Mouse (Mus musculus): ENCODE data around the gene Crim1. TPM values are rescaled to one million over a fixed set of nuclear protein-coding genes. Genes with fewer than 3 reads are reported as not detected.
A peak's percentile ranks its signal among the peaks of the same experiment; 100 is the strongest.

The Crim1 gene
- polyA plus RNA-seq, 1 experiment from 2014 or later, result 18.7 TPM

DNA sequence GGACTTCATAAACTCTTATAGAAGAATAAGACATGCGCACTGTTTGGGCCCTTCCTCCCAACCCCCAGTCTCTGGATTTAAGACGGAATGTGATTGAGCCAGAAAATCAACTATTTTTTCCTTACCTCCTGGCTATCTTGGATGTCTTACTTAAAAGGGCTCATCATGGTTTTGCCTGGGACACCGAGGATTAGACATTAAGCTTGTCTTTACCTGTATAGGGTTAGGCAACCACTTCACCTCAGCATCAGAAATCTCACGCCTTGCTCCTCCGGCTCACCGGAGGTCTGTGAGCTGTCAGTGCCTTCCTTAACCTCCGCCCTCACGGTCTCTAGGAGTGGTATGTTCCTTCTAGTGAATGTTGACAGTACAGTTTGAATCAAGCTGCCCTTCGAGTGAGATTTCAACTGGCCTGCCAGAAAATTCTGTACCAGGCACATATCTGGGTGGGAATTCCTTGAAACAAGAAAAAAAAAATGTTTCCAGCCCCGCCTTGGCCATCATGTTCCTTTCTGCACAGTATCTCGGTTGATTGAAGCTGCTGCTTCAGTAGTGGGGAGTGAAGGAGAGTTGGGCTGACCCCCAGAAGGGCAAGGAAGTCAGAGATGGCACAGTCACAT is 121.3 kb downstream of the Crim1 start:
- H3K4me2 ChIP-seq (replicated peaks), result no peak overlapping the region
- WGBS, result 88% methylated on average over 11 of the region's 11 CpGs
- H3K27ac ChIP-seq, result no peak overlapping the region
- H3K36me3 ChIP-seq (replicated peaks; ENCODE audit: control insufficient read depth, insufficient read depth), result peaks cover 3% of the 10 kb centered on the region
- H3K4me1 ChIP-seq (replicated peaks; ENCODE audit: control insufficient read depth, insufficient read depth, low read length), result peaks cover 10% of the 10 kb centered on the region; the same call in 1 of the 2 replicates
- H3K4me3 ChIP-seq (replicated peaks; ENCODE audit: low read length), result no peak overlapping the region
- H3K9me3 ChIP-seq (ENCODE audit: control insufficient read depth, low read length), result no peaks in the 10 kb centered on the region
- H3K9ac ChIP-seq, result no peak overlapping the region
- ATAC-seq (ENCODE audit: low FRiP score), result no peak
- DNase-seq (ENCODE audit: low spot score), result no peak
- no peaks in the 10 kb centered on the region for H3K27me3 ChIP-seq (ENCODE audit: control insufficient read depth, insufficient read depth, low read length)

DNA sequence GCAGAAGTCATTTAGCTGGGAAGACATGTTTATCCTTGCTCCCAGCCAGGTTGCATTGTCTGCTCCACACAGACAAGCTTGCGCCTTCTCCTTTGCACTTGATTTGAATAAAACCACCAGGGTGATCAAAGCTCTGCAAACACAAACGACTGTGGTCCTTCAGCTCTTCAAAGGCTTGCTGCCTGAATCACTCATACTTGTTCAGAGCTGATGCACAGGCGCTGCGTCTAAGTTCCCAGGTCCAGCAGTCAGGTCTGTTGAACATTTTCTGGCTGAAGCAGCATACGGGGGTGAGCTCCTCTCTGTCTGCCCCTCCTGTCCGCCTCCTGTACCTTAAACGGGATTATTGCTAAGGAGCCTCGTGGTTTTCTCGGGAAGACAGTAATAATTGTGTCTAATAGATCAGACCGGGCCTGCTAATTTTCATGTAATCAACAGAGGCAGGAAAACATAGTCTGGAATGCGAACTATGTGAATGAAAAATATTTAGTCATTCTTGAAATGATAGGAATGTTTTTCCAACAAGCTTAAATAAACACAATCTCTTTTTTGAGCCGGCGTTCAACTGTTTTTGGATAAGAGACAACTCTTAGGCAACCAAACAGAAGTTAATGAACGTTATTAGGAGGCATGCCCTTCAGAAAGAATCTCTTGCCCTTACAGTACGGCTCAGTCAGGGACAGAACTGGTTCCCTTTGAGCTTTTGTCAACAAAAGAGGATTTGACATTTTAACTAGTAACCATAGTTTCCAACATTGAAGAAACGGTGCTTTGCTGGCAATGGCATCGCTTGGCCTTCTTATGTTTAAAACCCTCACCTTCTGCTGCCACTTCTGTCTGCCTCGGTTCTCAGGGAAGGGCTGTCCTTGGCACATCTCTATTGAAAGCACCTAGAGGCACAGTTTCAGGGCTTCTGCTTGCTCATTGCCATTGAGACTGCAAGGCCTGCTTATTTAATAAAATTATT is 122.6 kb downstream of the Crim1 start:
- DNase-seq (ENCODE audit: low spot score), result no peak
- ATAC-seq (ENCODE audit: low FRiP score), result no peak

DNA sequence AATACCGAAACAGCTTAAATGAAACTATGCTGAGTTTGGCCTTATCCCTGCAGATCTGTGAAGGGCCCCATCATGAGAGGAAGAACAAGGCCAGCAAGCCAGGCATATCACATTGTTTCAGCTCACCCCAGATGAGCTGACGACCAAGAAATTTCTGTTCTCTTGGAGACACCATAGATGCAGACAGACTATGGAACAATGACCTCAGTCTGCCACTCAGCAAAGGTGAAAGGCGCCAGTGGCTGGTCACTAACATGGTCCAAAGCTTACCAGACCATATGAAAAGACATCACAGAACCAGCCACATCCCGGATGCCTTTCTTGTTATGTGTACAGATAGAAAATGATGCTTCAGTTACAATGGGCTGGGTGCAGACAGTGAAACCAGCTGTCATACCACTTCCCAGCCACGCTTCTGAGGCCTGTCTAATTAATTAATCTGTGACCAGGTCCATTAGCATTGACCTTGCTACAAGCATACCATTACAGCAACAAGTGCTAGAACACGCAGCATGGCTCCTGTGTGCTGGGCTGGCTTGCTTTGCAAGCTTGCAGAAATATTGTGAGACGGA is 125.8 kb downstream of the Crim1 start:
- DNase-seq (ENCODE audit: low spot score) (no peak), ATAC-seq (ENCODE audit: low FRiP score) (0 out of 2 replicates have a peak, but pooled peaks have one; percentile 44)
- 46% methylated on average over 7 of the region's 7 CpGs for WGBS

More for the DNA sequence above, 122.6 kb downstream of the Crim1 start:
- Histone ChIP-seq H3K4me3 (replicated peaks; ENCODE audit: low read length) (no peak overlapping the region), H3K27me3 (ENCODE audit: control insufficient read depth, insufficient read depth, low read length) (no peaks in the 10 kb centered on the region), H3K4me1 (replicated peaks; ENCODE audit: control insufficient read depth, insufficient read depth, low read length) (peaks cover 10% of the 10 kb centered on the region; the same call in 1 of the 2 replicates), H3K9ac (no peak overlapping the region), H3K4me2 (replicated peaks) (no peak overlapping the region), H3K36me3 (replicated peaks; ENCODE audit: control insufficient read depth, insufficient read depth) (no peaks in the 10 kb centered on the region; the same call in 1 of the 2 replicates), H3K27ac (no peak overlapping the region), H3K9me3 (ENCODE audit: control insufficient read depth, low read length) (no peaks in the 10 kb centered on the region)
- WGBS, result 60% methylated on average over 18 of the region's 18 CpGs

DNA sequence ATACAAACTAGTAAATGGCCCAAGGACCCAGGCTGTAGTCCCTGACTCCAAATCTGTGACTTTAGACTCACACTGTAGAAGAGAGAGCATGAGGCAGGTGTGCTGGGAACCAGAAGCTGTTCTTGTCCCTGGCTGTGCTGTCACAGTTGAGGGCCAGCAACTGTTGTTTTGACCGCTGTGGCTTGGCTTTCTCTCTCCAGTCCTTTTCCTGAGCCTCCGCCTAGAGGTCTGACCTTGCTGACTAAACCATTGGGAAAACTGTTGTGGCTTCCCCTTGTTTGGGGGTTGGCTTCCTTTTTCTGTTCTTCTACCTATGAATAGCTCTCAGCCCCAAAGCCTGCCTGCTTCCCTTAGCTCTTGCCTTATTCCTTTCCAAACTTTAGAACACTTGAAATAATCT is 126.3 kb downstream of the Crim1 start:
- 85% methylated on average over 2 of the region's 2 CpGs for WGBS

More for the DNA sequence above, 125.8 kb downstream of the Crim1 start:
- Histone ChIP-seq H3K4me2 (replicated peaks) (no peak overlapping the region), H3K9ac (no peak overlapping the region), H3K4me1 (replicated peaks; ENCODE audit: control insufficient read depth, insufficient read depth, low read length) (peaks cover 10% of the 10 kb centered on the region; the same call in 1 of the 2 replicates), H3K9me3 (ENCODE audit: control insufficient read depth, low read length) (no peaks in the 10 kb centered on the region), H3K27me3 (ENCODE audit: control insufficient read depth, insufficient read depth, low read length) (no peaks in the 10 kb centered on the region), H3K27ac (no peak overlapping the region), H3K36me3 (replicated peaks; ENCODE audit: control insufficient read depth, insufficient read depth) (no peaks in the 10 kb centered on the region; the same call in 1 of the 2 replicates), H3K4me3 (replicated peaks; ENCODE audit: low read length) (no peak overlapping the region)

DNA sequence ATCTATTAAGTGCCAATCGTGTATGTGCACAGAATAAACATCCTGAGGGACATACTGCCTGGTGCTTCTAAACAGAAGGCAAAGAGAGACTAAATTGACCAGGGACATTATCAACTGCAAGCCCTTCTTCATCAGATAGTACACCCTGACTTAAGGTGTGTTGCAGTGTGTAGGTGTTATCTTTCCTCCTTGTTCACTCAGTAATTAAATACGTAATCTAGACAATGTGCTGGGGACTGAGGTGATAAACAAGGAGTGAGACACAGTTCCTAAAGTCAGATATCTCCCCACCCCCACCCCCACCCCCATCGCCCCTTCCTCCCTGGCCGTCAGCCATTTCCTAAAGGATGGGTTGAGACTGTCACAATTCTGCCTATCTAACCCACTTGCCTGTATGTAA is 127.1 kb downstream of the Crim1 start:
- H3K27me3 ChIP-seq (ENCODE audit: control insufficient read depth, insufficient read depth, low read length), result no peaks in the 10 kb centered on the region
- H3K4me3 ChIP-seq (replicated peaks; ENCODE audit: low read length), result no peak overlapping the region
- H3K9me3 ChIP-seq (ENCODE audit: control insufficient read depth, low read length), result no peaks in the 10 kb centered on the region
- peaks cover 8% of the 10 kb centered on the region; the same call in 1 of the 2 replicates for H3K4me1 ChIP-seq (replicated peaks; ENCODE audit: control insufficient read depth, insufficient read depth, low read length)
- 85% methylated on average over 4 of the region's 4 CpGs for WGBS
- ATAC-seq (ENCODE audit: low FRiP score), result no peak
- H3K27ac ChIP-seq, result no peak overlapping the region
- no peak overlapping the region for H3K9ac ChIP-seq
- H3K36me3 ChIP-seq (replicated peaks; ENCODE audit: control insufficient read depth, insufficient read depth), result no peaks in the 10 kb centered on the region; the same call in 1 of the 2 replicates
- H3K4me2 ChIP-seq (replicated peaks), result no peak overlapping the region
- DNase-seq (ENCODE audit: low spot score), result no peak

More for the DNA sequence above, 126.3 kb downstream of the Crim1 start:
- DNase-seq (ENCODE audit: low spot score) (no peak), ATAC-seq (ENCODE audit: low FRiP score) (0 out of 2 replicates have a peak, but pooled peaks have one; percentile 43)
- Histone ChIP-seq H3K4me3 (replicated peaks; ENCODE audit: low read length) (no peak overlapping the region), H3K27ac (no peak overlapping the region), H3K9me3 (ENCODE audit: control insufficient read depth, low read length) (no peaks in the 10 kb centered on the region), H3K4me1 (replicated peaks; ENCODE audit: control insufficient read depth, insufficient read depth, low read length) (peaks cover 10% of the 10 kb centered on the region; the same call in 1 of the 2 replicates), H3K27me3 (ENCODE audit: control insufficient read depth, insufficient read depth, low read length) (no peaks in the 10 kb centered on the region), H3K9ac (no peak overlapping the region), H3K4me2 (replicated peaks) (no peak overlapping the region), H3K36me3 (replicated peaks; ENCODE audit: control insufficient read depth, insufficient read depth) (no peaks in the 10 kb centered on the region; the same call in 1 of the 2 replicates)

DNA sequence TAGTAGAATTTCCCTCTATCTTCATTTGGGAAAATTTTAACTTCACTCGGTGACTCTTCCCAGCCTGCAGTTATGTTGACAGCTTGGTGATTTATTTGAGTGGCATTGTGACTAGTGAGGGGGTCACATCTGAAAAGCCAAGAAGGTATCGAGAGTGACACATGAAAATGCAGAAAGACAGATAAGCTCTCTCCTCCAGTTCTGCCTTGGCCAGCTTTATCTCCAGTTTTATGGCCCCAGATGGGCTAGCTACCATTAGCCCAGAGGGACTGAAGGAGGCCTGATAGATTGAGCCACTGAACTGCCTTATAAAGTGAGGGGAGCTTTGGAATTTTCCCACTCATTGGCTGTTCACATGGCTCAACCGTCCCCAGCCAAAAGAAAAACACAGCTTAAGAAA is 128.2 kb downstream of the Crim1 start:
- DNase-seq (ENCODE audit: low spot score), result no peak
- H3K27me3 ChIP-seq (ENCODE audit: control insufficient read depth, insufficient read depth, low read length), result no peaks in the 10 kb centered on the region
- H3K36me3 ChIP-seq (replicated peaks; ENCODE audit: control insufficient read depth, insufficient read depth), result no peaks in the 10 kb centered on the region; the same call in 1 of the 2 replicates
- H3K9ac ChIP-seq, result no peak overlapping the region
- H3K4me3 ChIP-seq (replicated peaks; ENCODE audit: low read length), result no peak overlapping the region
- 64% methylated on average over 3 of the region's 3 CpGs for WGBS
- H3K9me3 ChIP-seq (ENCODE audit: control insufficient read depth, low read length), result no peaks in the 10 kb centered on the region
- no peaks in the 10 kb centered on the region for H3K4me1 ChIP-seq (replicated peaks; ENCODE audit: control insufficient read depth, insufficient read depth, low read length)
- no peak for ATAC-seq (ENCODE audit: low FRiP score)
- no peak overlapping the region for H3K27ac ChIP-seq
- no peak overlapping the region for H3K4me2 ChIP-seq (replicated peaks)

DNA sequence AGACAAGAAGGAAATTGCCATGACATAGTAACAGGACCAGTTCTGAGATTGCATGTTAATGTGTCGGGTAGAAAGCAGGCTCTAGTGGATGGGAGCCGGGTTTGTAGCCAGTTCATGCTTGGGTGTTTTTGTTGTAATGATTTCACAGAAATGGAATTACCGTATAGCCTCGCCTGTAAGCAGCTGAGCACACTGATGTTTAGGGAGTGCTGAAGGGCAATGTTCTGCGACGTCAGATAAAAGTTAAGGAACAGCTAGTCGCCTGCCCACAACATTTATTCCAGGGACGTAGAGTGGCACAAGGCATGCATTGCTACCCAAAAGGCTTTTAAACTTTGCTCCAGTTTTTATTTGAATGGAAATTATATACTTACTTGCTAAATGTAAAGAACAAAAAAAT is 131.4 kb downstream of the Crim1 start:
- Histone ChIP-seq H3K27me3 (ENCODE audit: control insufficient read depth, insufficient read depth, low read length) (no peaks in the 10 kb centered on the region), H3K36me3 (replicated peaks; ENCODE audit: control insufficient read depth, insufficient read depth) (peaks cover 19% of the 10 kb centered on the region), H3K4me3 (replicated peaks; ENCODE audit: low read length) (no peak overlapping the region), H3K4me2 (replicated peaks) (no peak overlapping the region), H3K4me1 (replicated peaks; ENCODE audit: control insufficient read depth, insufficient read depth, low read length) (no peaks in the 10 kb centered on the region), H3K27ac (no peak overlapping the region), H3K9ac (no peak overlapping the region), H3K9me3 (ENCODE audit: control insufficient read depth, low read length) (no peaks in the 10 kb centered on the region)
- WGBS, result 78% methylated on average over 8 of the region's 8 CpGs
- DNase-seq (ENCODE audit: low spot score), result no peak
- no peak for ATAC-seq (ENCODE audit: low FRiP score)

DNA sequence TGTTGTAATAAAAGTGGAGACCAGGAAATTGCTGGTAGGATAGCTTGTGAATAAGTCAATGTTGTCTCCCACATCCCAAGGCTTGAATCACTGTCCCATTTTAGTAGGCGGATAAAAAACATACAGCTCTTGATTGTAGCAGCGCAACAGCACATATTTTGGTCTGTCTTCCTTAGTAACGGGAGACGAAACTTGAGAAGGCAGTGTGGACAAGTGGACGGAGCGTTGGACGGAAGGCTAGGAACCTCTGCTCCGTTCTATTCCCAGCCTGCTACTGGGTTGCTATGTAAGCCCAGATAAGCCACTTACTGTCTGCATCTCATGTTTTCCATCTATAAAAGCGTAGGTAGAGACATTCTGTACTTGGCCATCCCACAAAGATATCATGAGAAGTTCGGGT is 133.2 kb downstream of the Crim1 start:
- Histone ChIP-seq H3K4me2 (replicated peaks) (no peak overlapping the region), H3K4me1 (replicated peaks; ENCODE audit: control insufficient read depth, insufficient read depth, low read length) (no peaks in the 10 kb centered on the region), H3K27me3 (ENCODE audit: control insufficient read depth, insufficient read depth, low read length) (no peaks in the 10 kb centered on the region), H3K36me3 (replicated peaks; ENCODE audit: control insufficient read depth, insufficient read depth) (peaks cover 19% of the 10 kb centered on the region), H3K4me3 (replicated peaks; ENCODE audit: low read length) (no peak overlapping the region), H3K9ac (no peak overlapping the region), H3K27ac (no peak overlapping the region), H3K9me3 (ENCODE audit: control insufficient read depth, low read length) (no peaks in the 10 kb centered on the region)
- 95% methylated on average over 10 of the region's 10 CpGs for WGBS
- DNase-seq (ENCODE audit: low spot score) (no peak), ATAC-seq (ENCODE audit: low FRiP score) (no peak)

DNA sequence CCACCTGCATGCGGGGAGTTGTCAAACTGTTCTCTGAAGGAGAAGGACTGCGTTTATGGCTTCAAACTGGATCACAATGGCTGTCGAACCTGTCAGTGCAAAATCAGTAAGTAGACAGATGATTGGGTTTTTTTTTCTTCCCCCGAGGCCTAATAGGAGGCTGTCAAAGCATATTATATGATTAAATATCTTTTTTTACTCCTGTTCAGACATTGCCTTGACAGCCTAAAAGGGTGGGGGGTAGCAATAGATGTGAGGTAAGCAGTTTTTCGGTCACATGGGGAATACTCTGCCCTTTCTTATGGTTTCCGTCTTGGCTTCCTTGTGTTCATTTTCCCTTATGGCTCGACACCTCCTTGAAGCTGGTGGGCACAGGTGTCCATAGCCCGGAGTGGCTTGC is 135.2 kb downstream of the Crim1 start:
- H3K9ac ChIP-seq, result no peak overlapping the region
- no peaks in the 10 kb centered on the region for H3K4me1 ChIP-seq (replicated peaks; ENCODE audit: control insufficient read depth, insufficient read depth, low read length)
- ATAC-seq (ENCODE audit: low FRiP score) (no peak), DNase-seq (ENCODE audit: low spot score) (no peak)
- H3K9me3 ChIP-seq (ENCODE audit: control insufficient read depth, low read length), result no peaks in the 10 kb centered on the region
- WGBS, result 80% methylated on average over 8 of the region's 8 CpGs
- H3K27me3 ChIP-seq (ENCODE audit: control insufficient read depth, insufficient read depth, low read length), result no peaks in the 10 kb centered on the region
- H3K36me3 ChIP-seq (replicated peaks; ENCODE audit: control insufficient read depth, insufficient read depth), result peaks cover 19% of the 10 kb centered on the region
- no peak overlapping the region for H3K4me3 ChIP-seq (replicated peaks; ENCODE audit: low read length)
- H3K4me2 ChIP-seq (replicated peaks), result no peak overlapping the region
- H3K27ac ChIP-seq, result no peak overlapping the region

All from hindbrain, embryonic 14.5 days (tissue).